Mouse (Mus musculus) retina, adult 2 months (tissue): Measurements from ENCODE around the gene Fbxw21.

ENCODE experiments used
- DNase-seq: peaks from one replicate; pipeline ENCODE4 v3.0.0-alpha.2; 2012; ENCODE audit warnings: low read depth, low spot score

Fbxw21 gene

DNA sequence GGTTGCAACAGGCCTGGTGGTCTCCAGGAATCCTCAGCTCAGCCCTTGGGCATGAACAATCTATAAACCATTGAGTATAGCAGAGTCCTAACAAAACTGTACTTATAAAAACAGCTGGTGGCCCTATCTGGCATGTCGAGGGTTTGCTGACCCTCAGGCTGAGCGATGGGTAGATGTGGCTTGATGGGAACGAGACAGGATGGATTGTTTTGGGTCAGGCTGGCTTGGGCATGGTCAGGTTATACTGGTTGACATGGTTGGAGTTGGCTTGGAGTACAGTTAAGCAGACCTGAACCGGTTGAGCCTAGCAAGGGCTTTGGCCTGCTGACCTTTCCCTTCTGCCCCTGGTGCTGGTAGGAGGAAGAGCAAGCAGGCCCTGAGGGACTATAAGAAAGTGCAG, 50.7 kb downstream of the Fbxw21 start:
- DNase-seq = no peak

- DNase-seq = no peak
Measured at GRCm38 (mm10) chr9:109110240-109110639, 51.6 kb downstream of the Fbxw21 start.

GRCm38 (mm10) chr9:109107341-109107740, 54.5 kb downstream of the Fbxw21 start:
- DNase-seq = no peak

- DNase-seq = no peak
Measured at GRCm38 (mm10) chr9:109105648-109106047, 56.2 kb downstream of the Fbxw21 start.

DNA sequence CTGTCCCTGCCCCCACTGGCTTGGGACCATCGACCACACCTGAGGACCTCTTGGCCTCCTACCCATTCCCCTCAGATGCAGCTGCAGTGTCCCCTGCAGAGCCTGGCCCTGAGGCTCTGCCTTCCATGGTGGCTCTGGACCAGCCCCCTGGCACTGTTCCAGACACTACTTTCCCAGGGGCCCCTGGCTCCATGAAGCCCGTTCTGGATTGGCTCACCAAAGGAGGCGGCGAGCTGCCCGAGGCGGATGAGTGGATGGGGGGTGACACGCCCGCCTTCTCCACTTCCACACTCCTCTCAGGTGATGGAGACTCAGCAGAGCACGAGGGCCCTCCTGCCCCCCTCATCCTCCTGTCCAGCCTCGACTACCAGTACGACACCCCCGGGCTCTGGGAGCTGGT, 56.8 kb downstream of the Fbxw21 start:
- DNase-seq = no peak

DNA sequence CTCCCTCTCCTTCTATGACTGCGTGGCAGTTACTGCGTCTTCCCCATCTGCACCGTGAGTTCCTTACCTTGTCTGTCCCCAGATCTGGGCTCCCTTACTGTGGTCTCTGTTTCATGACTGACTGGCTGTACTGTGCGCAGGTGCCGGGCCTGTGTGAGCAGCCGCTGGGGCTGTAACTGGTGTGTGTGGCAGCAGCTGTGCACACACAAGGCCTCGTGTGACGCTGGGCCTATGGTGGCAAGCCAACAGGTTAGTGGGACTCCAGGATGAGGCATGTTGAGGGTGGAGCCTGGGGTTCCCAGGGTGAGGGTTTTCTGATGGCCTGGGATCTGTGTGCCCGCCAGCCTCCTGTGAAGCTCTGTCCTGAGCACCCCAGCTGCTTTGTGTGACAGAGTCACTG, 57.8 kb downstream of the Fbxw21 start:
- DNase-seq = no peak

GRCm38 (mm10) chr9:109103250-109103649, 58.6 kb downstream of the Fbxw21 start:
- DNase-seq = no peak

DNA sequence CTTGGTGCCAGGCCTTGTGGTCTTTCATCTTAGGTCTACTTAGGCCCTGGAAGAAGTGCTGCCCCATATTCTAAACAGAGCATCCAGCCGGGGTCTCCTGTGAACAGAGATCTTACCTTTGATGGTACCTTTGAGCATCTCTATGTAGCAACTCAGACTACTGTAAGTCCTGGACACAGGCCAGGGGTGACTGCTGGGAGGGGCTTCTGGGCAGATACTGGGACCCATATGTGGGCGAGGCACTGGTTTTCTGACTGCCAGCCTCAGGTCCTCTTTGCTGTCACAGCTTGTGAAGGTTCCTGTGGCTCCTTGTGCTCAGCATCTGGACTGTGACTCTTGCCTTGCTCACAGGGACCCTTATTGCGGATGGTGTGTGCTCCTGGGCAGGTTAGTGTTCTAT, 59.3 kb downstream of the Fbxw21 start:
- no peak for DNase-seq

- no peak for DNase-seq
Measured at GRCm38 (mm10) chr9:109101933-109102445, 59.9 kb downstream of the Fbxw21 start.

GRCm38 (mm10) chr9:109100307-109100928, 61.4 kb downstream of the Fbxw21 start:
- DNase-seq = no peak

- no peak for DNase-seq
Measured at GRCm38 (mm10) chr9:109098969-109099368, 62.9 kb downstream of the Fbxw21 start.

- DNase-seq = no peak
Measured at GRCm38 (mm10) chr9:109098366-109098765, 63.5 kb downstream of the Fbxw21 start.

DNA sequence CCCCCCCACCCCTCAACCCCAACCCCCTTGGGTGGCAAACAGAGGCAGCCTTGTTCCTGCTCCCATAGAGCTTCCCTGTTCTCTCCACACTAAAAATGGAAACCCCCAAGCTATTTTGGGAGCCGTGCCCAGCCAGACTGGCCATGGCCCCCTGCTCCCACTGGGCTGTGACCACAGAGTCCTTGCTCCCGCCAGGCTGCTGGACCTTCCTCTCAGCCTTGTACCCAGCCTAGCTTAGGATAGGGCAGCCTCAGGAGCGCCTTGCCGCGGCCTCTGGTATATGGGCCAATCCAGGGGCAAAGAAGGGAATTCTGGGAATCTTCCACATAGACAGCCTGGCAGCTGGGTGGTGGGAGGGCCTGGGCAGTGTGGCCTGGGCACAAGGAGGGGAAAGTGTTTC, 64.0 kb downstream of the Fbxw21 start:
- no peak for DNase-seq

DNA sequence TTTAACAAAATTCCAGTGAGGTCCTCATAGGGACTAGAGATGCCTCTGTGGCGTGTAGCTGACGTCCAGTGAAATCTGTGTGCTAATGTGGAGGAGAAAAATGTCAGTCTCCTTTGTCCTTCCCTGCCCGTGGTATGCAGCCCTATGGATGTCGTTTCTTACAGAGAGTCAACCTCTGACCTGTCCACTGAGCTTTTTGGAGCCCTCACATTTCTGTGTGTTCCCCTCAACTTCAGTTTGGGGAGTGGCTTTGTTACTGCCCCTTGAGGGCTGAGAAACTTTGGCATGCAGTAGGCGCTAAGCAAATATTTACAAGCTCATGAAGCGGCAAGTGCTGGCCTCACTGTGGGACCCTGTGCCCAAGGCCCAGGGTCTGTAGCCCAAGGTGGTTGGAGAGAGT, 64.5 kb downstream of the Fbxw21 start:
- DNase-seq = no peak

GRCm38 (mm10) chr9:109096856-109097255, 65.0 kb downstream of the Fbxw21 start:
- DNase-seq = no peak

- no peak for DNase-seq
Measured at GRCm38 (mm10) chr9:109096251-109096661, 65.6 kb downstream of the Fbxw21 start.

DNA sequence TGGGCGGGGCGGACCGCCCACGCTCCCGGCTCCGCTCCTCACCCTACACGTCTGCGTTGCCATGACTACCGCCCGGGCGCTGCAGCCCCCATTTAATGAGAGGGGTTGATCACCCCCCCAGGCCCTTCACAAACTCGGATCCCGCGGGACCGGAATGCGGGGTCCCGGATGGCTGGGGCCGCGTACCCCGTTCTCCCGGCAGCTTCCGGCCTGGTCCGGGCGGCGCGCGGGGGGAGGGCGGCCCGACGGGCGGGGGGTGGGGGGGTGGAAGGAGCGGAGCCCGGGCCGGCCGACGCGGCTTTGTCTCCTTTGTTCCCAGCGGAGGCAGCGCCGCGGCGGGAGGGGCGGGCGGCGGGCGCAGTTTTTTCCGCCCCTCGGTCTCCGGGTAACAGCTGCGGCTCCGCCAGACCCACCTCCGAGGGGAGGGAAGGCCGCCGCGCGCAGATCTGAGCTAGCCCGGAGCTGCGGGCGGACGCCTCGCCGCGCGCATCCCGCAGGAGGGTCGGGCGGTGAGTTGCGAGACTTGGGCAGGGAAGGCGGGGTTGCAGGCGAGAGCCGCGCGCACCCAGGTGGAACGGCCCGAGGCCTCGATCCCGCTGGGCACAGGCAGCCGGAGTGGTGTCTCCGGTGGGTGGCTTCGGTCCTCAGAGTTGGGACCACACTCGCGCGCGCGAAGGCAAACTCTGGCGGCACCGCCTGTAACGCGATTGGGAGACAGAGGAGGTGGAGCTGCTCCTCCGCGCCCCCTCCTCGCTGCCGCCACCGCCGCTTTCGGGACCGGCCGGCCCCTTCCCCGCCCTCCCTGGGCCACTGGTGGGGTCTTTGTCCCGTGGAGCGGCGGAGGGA, 66.5 kb downstream of the Fbxw21 start, which contains the start of gene Plxnb1:
Plxnb1 (plus strand) TSS at position 253 of the 846 bp plus-strand sequence.
- no peak for DNase-seq

DNA sequence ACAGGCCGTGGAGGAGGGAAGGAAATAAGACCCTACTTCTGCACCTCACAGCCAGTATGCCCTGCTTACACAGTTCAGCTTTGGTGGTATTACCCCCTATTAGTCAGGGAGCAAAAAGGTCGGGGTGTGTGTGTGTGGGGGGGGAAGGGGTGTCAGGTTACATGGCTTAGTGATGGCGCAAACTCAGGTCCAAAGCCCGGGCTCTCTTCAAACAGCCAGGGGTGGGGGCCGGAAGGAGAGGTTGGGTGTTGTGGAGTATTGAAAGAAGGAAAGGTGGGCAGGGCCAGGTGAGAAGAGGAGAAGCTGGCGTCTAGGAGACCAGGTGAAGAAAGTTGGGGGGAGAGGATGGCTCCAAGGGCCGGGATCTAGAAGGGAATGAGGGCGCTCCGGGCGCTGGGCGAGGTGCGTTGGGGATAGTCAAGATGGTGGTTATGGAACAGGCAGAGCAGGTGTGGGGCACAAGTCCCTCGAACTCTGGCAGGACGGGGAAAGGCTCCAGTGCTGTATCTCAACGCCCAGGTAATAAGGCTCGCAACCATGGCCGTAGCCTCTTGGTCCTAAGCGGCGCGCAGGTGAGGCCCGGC, 67.2 kb downstream of the Fbxw21 start:
- no peak for DNase-seq

GRCm38 (mm10) chr9:109093786-109094552, 67.9 kb downstream of the Fbxw21 start:
- DNase-seq = no peak

- DNase-seq = no peak
Measured at GRCm38 (mm10) chr9:109092799-109093198, 69.0 kb downstream of the Fbxw21 start.

DNA sequence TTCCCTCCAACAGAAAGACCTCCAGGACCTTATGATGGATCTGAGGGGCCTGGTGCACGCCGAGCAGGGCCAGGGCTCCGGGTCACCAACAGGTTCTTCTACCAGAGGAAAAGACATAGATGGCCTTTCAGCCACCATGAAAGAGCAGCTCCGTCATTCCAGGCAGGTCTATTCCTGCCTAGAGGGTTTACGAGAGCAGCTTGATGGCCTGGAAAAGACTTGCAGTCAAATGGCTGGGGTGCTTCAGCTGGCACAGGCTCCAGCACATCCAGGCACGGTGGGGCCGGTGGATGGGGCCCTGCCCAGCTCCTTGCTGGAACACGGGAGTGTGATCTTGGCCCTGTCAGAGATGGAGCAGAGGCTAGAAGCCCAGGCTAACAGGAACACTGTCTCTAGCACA, 70.0 kb downstream of the Fbxw21 start:
- DNase-seq = no peak

GRCm38 (mm10) chr9:109090446-109090845, 71.4 kb downstream of the Fbxw21 start:
- no peak for DNase-seq
